Mouse (Mus musculus) liver, adult 2 months (tissue): ENCODE measurements at regions not wholly inside any gene's neighbourhood (a gene's known extent, or its start where the extent isn't known, plus 50 kb on each side); places are given as distances from the start of the nearest gene placed in this dataset.

Experiments used
- DNase-seq: peaks from one replicate; pipeline ENCODE4 v3.0.0-alpha.2; 2011; ENCODE audit warnings: low read depth, low spot score; ENCODE audit errors: extremely low read depth
- H3K27ac ChIP-seq: fragments of 200-500 bp; replicated peaks from 2 replicates; pipeline ENCODE4 v1.5.1; 2012; ENCODE audit warnings: low read depth, mild to moderate bottlenecking, control low read depth, inconsistent platforms, low read length; ENCODE audit not compliant: insufficient read depth
- H3K27me3 ChIP-seq: fragments of 200-500 bp; 2 replicates; pipeline ENCODE4 v1.6.1; 2012; ENCODE audit warnings: mild to moderate bottlenecking, moderate library complexity, low read length, inconsistent platforms; ENCODE audit not compliant: control insufficient read depth, insufficient read depth
- H3K36me3 ChIP-seq: fragments of 200-500 bp; 2 replicates; pipeline ENCODE4 v1.6.1; 2012; ENCODE audit warnings: low read length, inconsistent platforms; ENCODE audit not compliant: control insufficient read depth, insufficient read depth
- H3K4me1 ChIP-seq: fragments of 200-500 bp; 2 replicates; pipeline ENCODE4 v1.6.1; 2011; ENCODE audit warnings: low read length; ENCODE audit not compliant: control insufficient read depth, insufficient read depth
- H3K4me3 ChIP-seq: fragments of 200-500 bp; 2 replicates; pipeline ENCODE4 v1.5.1; 2011; ENCODE audit warnings: low read depth, mild to moderate bottlenecking, control low read depth, low read length, moderate library complexity; ENCODE audit not compliant: insufficient read depth
- H3K79me2 ChIP-seq: fragments of 200-500 bp; 2 replicates; pipeline ENCODE4 v1.6.1; 2012; ENCODE audit warnings: inconsistent platforms, mild to moderate bottlenecking, low read length, moderate library complexity; ENCODE audit not compliant: control insufficient read depth, insufficient read depth
- H3K9ac ChIP-seq: fragments of 200-500 bp; 2 replicates; pipeline ENCODE4 v1.6.1; 2012; ENCODE audit warnings: low read depth, mild to moderate bottlenecking, control low read depth, inconsistent platforms, low read length
- CTCF ChIP-seq: fragments of 200-500 bp; IDR thresholded peaks from 2 replicates; pipeline ENCODE4 v1.5.1; 2011; ENCODE audit warnings: low read depth, low read length, control low read depth
- POLR2A ChIP-seq: fragments of 200-500 bp; IDR thresholded peaks from 2 replicates; pipeline ENCODE4 v1.6.1; 2011; ENCODE audit warnings: low read length, control low read depth; ENCODE audit not compliant: insufficient read depth; ENCODE audit errors: extremely low read depth
- WGBS: fragments of 180-500 bp; shearing (Covaris S2); methylation state at CpG from one replicate; pipeline ENCODE4 v1.1.7; 2018; 5-methylcytosine and 5-hydroxymethylcytosine counted together

GRCm38 (mm10) chr14:25243289-25243688, 215.7 kb upstream of the Zmiz1 start:
- H3K4me3 ChIP-seq: no peak overlapping the region

GRCm38 (mm10) chr14:25243698-25244097, 215.3 kb upstream of the Zmiz1 start:
- DNase-seq: no peak
- H3K4me1 ChIP-seq: peaks cover 6% of the 10 kb centered on the region; the same call in 1 of the 2 replicates
- WGBS: 84% methylated on average over 5 of the region's 5 CpGs
- TF ChIP-seq POLR2A (no peak), CTCF (no peak)
- no peak overlapping the region for H3K4me3 ChIP-seq
- H3K27ac ChIP-seq: no peak overlapping the region
- H3K9ac ChIP-seq: no peak overlapping the region
- H3K79me2 ChIP-seq: no peaks in the 10 kb centered on the region
- H3K36me3 ChIP-seq: no peaks in the 10 kb centered on the region
- no peaks in the 10 kb centered on the region for H3K27me3 ChIP-seq

More at GRCm38 (mm10) chr14:25243289-25243688, 215.7 kb upstream of the Zmiz1 start:
- Histone ChIP-seq H3K4me1 (peaks cover 6% of the 10 kb centered on the region; the same call in 1 of the 2 replicates), H3K36me3 (no peaks in the 10 kb centered on the region), H3K9ac (no peak overlapping the region), H3K27ac (no peak overlapping the region), H3K27me3 (no peaks in the 10 kb centered on the region), H3K79me2 (no peaks in the 10 kb centered on the region)
- TF ChIP-seq POLR2A (no peak), CTCF (no peak)
- 58% methylated on average over 4 of the region's 4 CpGs for WGBS
- DNase-seq: no peak

GRCm38 (mm10) chr14:25244841-25245240, 214.1 kb upstream of the Zmiz1 start:
- Histone ChIP-seq H3K36me3 (no peaks in the 10 kb centered on the region), H3K9ac (no peak overlapping the region), H3K4me1 (no peaks in the 10 kb centered on the region), H3K79me2 (no peaks in the 10 kb centered on the region), H3K27me3 (no peaks in the 10 kb centered on the region), H3K4me3 (no peak overlapping the region), H3K27ac (no peak overlapping the region)
- no peak for TF ChIP-seq CTCF
- no peak for TF ChIP-seq POLR2A
- DNase-seq: no peak
- 94% methylated on average over 6 of the region's 6 CpGs for WGBS

- TF ChIP-seq CTCF (no peak), POLR2A (no peak)
- H3K27ac ChIP-seq: no peak overlapping the region
- no peak overlapping the region for H3K9ac ChIP-seq
- H3K79me2 ChIP-seq: no peaks in the 10 kb centered on the region
- DNase-seq: no peak
- no peaks in the 10 kb centered on the region for H3K4me1 ChIP-seq
- H3K36me3 ChIP-seq: no peaks in the 10 kb centered on the region
- no peak overlapping the region for H3K4me3 ChIP-seq
- WGBS: 96% methylated on average over 4 of the region's 4 CpGs
- no peaks in the 10 kb centered on the region for H3K27me3 ChIP-seq
Observed at GRCm38 (mm10) chr14:25245691-25246090, 213.3 kb upstream of the Zmiz1 start.

GRCm38 (mm10) chr14:25248941-25249340, 210.0 kb upstream of the Zmiz1 start:
- no peaks in the 10 kb centered on the region for H3K27me3 ChIP-seq
- H3K4me3 ChIP-seq: no peak overlapping the region
- H3K36me3 ChIP-seq: no peaks in the 10 kb centered on the region
- no peaks in the 10 kb centered on the region for H3K79me2 ChIP-seq
- WGBS: 92% methylated on average over 3 of the region's 3 CpGs
- H3K9ac ChIP-seq: no peak overlapping the region
- H3K4me1 ChIP-seq: no peaks in the 10 kb centered on the region
- H3K27ac ChIP-seq: no peak overlapping the region
- TF ChIP-seq POLR2A (no peak), CTCF (no peak)
- no peak for DNase-seq

- no peak overlapping the region for H3K27ac ChIP-seq
- no peaks in the 10 kb centered on the region for H3K4me1 ChIP-seq
- H3K9ac ChIP-seq: no peak overlapping the region
- 93% methylated on average over 15 of the region's 15 CpGs for WGBS
- no peak overlapping the region for H3K4me3 ChIP-seq
- no peak for DNase-seq
- H3K79me2 ChIP-seq: no peaks in the 10 kb centered on the region
- H3K36me3 ChIP-seq: no peaks in the 10 kb centered on the region
- no peaks in the 10 kb centered on the region for H3K27me3 ChIP-seq
- no peak for TF ChIP-seq POLR2A
Observed at GRCm38 (mm10) chr14:25253016-25253850, 205.8 kb upstream of the Zmiz1 start.
